Mouse (Mus musculus) heart, adult 9 months (tissue): Measurements from ENCODE around the gene Dhcr24.

ENCODE experiments used
- DNase-seq, 2 experiments: peaks; one replicate each; pipeline ENCODE4 v3.0.0; 2022; ENCODE audit warnings: low spot score in 2 of 2

Gene Dhcr24

DNA sequence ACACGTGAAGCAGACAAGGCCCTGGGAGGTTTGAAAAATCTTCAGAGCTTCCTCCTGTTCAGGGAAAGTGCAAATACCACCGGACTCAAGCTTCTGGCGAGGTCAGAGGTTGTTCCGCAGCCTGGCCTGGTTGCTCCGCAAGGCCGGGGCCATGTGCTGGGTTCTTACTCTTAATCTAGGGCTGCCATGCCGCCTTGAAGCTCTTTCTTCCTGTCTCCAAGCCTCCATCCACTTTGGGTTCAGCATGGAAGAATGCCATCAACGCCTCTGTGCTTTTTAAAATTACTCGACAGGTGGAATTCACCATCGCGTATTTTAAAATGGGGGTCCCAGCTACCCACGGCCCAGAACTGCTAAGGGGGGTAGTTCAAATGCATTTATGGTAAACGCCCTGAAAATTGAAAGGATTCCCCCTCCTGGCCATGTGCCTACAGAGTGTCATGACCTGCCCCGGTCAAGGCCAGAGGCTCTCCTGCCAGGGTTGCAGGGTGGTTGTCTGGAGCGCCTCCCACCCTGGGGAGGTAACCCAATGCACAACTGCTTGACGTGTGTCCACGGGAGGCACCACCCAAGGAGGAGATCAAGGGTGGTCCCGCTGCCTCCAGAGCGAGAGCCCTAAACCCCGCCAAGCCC, 509 bp upstream of the Dhcr24 start:
- no peak for DNase-seq

- no peak for DNase-seq
These were observed 1.2 kb downstream of the Dhcr24 start for GRCm38 (mm10) chr4:106562006-106562405.

DNA sequence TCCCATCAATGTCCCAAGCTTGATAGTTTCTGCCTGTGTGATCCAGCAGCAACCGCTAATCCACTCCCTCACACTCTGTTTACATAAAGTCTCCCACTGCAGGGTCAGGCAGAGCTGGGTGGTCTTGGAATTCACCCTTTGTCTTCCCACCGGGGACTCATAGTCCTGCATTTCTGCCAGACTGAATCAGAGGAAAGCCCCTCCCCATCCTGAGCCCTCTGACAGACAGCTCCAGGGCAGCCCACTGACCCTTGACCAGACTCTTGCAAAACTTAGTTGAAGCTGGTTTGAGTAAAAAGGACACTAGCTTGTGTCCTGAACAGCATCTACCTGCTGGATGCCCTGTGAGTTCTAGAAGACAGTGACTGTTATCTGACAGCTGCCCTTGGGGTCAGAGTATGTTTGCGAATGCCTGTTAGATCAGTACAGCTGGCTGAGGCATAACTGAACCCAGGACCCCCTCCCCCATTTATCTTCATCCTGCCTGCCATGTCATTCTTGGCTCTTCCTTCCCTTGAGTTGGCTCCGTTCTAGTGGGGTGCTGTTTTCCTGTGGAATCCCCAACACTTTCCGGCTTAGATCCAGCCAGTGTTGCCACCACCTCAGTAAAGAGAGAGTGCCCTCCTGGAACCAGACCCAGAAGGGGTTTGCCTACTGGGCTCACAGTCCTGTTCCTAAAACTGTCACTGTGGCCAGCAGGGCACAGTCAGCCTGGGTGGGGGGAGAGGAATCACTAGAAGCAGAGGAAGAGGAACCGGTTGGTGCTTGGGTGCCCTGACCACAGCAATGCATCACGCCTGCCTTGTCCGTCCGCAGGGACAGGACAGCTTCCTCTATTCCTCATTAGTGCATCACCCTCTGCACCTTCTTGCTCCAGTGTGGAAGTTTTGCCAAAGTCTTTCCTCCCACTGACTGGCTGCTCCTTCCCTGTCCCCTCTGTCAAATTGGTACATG, 2.3 kb downstream of the Dhcr24 start:
- DNase-seq = no peak

DNA sequence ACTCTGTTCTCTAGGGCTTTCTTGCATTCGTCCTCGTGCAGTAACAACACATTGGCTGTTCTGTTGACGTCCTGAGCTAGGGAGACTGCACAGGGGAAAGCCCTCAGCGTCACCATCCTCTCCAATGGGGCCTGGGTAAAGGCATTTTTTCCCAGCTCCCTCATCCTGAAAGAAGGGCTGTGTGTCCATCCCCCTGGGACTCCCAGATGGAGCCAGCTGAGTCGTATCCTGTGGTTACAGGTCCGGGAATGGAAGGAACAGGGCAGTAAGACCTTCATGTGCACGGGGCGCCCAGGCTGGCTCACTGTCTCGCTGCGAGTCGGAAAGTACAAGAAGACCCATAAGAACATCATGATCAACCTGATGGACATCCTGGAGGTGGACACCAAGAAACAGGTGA, 3.3 kb downstream of the Dhcr24 start:
- DNase-seq = no peak

DNA sequence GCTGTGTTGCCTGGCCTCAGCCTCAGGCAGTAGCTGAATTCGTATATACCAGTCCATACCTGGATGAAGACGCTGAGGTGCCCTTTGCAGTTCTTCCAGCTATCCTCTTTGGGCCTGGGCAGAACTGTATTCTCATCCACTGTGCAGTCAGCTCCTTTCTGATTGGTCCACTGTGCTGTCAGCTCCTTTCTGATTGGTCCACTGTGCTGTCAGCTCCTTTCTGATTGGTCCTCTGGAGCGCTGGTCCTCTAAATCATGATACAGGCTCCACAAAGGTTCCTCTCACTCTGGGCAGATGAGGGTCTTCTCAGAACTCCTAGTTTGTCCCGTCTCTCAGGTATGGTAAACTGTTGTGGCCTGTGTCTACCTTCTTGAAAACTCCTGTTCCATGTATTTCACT, 8.8 kb downstream of the Dhcr24 start:
- DNase-seq = no peak

DNA sequence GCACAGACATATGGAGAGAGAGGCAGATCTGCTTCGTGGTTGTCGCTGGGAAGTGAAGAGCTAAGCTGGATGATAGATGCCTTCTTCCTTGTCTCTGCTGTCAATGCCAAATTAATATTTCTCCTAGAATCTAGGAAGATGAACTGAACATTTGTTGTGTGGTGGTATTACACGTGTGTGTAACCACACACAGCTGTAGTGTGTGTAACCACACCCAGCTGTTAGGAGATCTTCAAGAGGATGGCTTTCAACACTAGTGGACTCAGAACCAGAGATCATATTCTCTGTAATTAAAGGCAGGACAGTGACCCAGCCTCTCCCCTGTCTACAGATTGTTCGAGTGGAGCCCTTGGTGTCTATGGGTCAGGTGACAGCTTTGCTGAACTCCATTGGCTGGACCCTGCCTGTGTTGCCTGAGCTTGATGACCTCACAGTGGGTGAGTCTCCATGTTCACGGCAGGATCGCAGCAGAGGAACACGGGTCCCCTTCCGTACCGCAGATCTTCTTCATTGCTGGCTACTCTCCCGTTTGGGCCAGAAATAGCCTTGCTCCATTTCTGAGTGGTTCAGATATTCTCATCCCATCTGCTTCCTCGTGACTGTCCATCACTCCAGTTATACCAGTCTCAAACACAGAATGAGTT, 10.4 kb downstream of the Dhcr24 start:
- DNase-seq = no peak

- DNase-seq = no peak
These were observed 14.2 kb downstream of the Dhcr24 start for GRCm38 (mm10) chr4:106575022-106575421.

- DNase-seq = no peak
These were observed 16.7 kb downstream of the Dhcr24 start for GRCm38 (mm10) chr4:106577511-106577910.

DNA sequence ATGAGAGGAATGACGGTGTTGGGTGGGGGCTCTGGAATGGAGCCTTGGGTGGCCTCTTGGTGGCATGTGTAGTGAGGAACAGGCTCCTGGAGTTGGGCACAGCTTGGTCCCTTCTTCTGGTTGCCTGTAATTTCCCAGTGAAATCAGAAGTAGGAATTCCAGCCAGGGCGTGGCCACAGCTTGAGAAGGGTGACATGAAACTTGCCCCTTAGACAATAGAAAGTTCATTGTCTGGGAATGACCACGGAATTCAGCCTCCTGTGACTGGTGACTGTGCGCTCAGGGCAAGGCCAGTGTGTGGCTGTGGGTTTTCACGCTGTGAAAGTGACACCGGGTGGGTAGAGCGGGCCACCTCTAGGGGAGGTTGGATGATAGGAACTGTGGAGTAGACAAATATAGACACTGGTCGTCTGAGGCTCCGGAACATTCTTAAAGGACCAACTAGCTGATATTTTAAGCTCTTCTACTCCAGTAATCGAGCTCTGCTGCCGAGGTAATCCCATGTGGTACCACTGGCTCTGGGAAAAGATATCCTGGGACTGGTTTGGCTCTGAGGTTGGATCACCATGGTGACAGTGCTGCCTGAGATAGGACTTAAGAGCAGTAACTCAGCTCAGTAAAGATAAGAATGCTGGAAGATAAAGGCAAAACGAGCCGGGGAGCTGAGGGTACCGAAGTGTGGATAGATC, 20.5 kb downstream of the Dhcr24 start:
- peak; percentile 13 to 27 for DNase-seq

DNA sequence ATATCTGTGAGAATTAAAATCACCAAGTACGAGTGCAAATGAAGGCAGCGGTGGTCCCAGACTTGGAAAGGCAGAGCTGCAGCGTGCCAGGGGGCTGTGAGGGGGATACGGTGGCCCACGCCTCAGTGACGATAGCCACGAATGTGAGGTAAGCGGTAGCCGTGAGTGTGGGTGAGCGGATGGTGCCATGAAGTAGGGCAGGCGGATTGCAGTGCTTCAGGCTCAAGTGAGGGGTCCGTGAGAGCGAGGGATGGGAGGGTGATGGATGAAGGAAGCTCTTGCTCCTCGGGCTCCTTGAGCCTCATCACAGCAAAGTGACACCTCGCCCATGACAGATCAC, 21.0 kb downstream of the Dhcr24 start:
- DNase-seq = no peak

GRCm38 (mm10) chr4:106582428-106583153, 21.8 kb downstream of the Dhcr24 start:
- no peak for DNase-seq

DNA sequence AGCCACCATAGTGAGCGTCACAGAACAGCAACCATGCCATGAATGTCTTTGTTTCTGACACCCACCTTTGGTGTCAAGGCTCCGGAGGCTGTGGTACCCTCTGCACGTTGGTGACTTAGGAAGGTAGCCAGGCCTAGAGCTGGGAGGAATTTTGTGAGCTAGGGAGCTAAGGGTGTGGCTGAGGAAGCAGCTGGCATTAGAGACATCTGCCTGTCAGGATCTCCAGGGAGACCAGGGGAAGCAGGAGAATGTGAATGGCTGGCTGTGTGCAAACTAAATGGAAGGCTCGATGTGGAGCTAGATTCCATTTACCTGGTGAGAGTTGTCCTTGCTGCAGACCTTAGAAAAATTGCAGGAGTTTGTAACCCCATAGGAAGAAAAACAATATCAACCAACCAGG, 23.8 kb downstream of the Dhcr24 start:
- DNase-seq = no peak

DNA sequence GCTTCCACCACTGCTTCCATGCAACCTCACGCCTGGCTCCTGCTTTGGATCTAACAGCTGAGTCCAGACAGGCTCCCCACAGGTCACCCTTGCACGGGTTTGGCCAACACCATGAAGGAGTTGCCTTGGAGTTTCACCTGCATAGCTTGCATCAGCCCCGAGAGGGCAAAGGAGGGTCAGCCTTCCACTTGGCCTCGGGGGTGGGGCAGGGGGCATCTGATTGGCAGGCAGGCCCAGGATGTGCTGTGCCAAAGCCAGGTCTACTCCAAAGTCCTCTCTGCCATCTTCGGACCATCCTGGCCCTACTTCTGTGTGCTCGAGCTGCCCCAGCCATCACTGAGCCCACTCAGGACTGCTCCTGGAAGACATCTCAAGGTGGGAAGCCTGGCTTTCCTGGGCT, 26.2 kb downstream of the Dhcr24 start:
- no peak for DNase-seq

- DNase-seq = no peak
These were observed 29.3 kb downstream of the Dhcr24 start for GRCm38 (mm10) chr4:106590142-106590541.

DNA sequence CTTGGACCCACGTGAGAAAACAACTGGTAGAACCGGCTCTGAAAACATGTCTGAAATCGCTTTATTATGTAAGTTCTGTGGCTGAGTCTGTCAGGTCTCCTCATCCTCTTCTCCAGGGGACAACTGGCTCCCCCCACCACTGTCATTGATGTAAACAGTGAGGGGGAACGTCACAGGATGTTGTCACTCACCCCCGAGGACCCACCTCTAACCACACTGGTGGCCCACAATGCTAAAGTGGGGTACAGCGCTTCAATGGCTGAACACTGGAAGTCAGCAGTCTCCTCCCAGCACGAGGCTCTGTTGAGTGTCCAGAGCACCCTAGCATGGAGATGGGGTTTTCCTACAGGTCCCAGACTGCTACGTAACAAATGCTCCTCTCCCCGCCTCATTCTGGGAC, 30.0 kb downstream of the Dhcr24 start:
- no peak for DNase-seq

DNA sequence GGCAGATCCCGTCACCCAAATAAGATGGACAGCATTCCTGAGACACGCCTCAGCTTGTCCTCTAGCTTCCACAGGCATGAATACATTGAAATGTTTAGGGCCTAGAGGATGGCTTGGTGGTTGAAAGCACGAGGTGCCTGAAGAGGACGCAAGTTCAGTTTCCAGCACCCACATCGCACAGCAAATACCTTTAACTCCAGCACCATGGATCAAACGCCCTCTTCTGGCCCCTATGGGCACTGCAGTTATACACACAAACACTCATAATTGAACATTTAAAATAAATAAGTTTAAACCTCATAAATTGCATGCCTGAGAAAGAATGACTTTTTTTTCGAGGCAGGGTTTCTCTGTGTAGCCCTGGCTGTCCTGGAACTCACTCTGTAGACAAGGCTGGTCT, 32.8 kb downstream of the Dhcr24 start:
- no peak for DNase-seq

- DNase-seq = no peak
These were observed 35.4 kb downstream of the Dhcr24 start for GRCm38 (mm10) chr4:106596200-106596599.

- DNase-seq = no peak
These were observed 36.2 kb downstream of the Dhcr24 start for GRCm38 (mm10) chr4:106597055-106597454.

- no peak for DNase-seq
These were observed 36.9 kb downstream of the Dhcr24 start for GRCm38 (mm10) chr4:106597741-106598140.

DNA sequence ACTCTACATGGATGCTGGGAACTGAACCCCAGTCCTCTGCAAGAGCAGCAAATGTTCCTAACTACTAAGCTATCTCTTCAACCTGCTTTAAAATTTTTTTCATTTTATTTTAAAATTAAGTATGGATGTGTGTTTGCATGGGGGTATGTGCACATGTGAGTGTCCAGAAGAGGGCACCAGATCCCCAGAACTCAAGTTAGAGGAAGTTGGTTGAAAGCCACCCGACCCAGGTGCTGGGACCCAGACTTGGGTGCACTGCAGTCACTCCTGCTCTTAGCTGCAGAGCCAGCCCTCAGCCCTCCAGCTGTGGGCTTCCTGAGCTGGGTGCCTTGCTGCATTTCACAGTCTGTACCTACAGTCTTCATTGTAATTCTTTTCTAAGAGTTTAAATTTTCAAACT, 38.6 kb downstream of the Dhcr24 start:
- no peak for DNase-seq

DNA sequence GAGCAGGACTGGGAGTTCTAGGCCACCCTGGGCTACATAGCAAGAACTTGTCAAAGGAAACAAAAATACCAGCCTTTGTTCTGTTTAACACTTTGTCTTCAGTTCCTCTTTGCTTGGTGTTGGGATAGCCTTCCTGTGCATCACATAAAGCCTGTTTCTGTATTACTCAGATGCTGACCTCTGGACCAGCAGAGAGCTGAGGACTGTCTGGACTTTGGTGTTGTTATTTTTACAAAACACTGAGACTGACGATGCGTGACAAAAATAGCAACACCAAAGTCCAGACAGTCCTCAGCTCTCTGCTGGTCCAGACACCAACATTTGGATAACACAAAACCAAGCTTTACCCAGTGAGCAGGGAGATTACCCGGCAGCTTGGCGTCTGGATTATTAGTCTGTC, 39.9 kb downstream of the Dhcr24 start:
- no peak for DNase-seq
